Mouse (Mus musculus) liver, adult 2 months (tissue): ENCODE results near the gene Naaladl1. TPM values are rescaled to one million over a fixed set of nuclear protein-coding genes. Genes with fewer than 3 reads are reported as not detected.

Experiments used
- DNase-seq: peaks from one replicate; pipeline ENCODE4 v3.0.0-alpha.2; 2011; ENCODE audit warnings: low read depth, low spot score; ENCODE audit errors: extremely low read depth
- H3K27ac ChIP-seq: fragments of 200-500 bp; replicated peaks from 2 replicates; pipeline ENCODE4 v1.5.1; 2012; ENCODE audit warnings: low read depth, mild to moderate bottlenecking, control low read depth, inconsistent platforms, low read length; ENCODE audit not compliant: insufficient read depth
- H3K27me3 ChIP-seq: fragments of 200-500 bp; 2 replicates; pipeline ENCODE4 v1.6.1; 2012; ENCODE audit warnings: mild to moderate bottlenecking, moderate library complexity, low read length, inconsistent platforms; ENCODE audit not compliant: control insufficient read depth, insufficient read depth
- H3K36me3 ChIP-seq: fragments of 200-500 bp; 2 replicates; pipeline ENCODE4 v1.6.1; 2012; ENCODE audit warnings: low read length, inconsistent platforms; ENCODE audit not compliant: control insufficient read depth, insufficient read depth
- H3K4me1 ChIP-seq: fragments of 200-500 bp; 2 replicates; pipeline ENCODE4 v1.6.1; 2011; ENCODE audit warnings: low read length; ENCODE audit not compliant: control insufficient read depth, insufficient read depth
- H3K4me3 ChIP-seq: fragments of 200-500 bp; 2 replicates; pipeline ENCODE4 v1.5.1; 2011; ENCODE audit warnings: low read depth, mild to moderate bottlenecking, control low read depth, low read length, moderate library complexity; ENCODE audit not compliant: insufficient read depth
- H3K79me2 ChIP-seq: fragments of 200-500 bp; 2 replicates; pipeline ENCODE4 v1.6.1; 2012; ENCODE audit warnings: inconsistent platforms, mild to moderate bottlenecking, low read length, moderate library complexity; ENCODE audit not compliant: control insufficient read depth, insufficient read depth
- H3K9ac ChIP-seq: fragments of 200-500 bp; 2 replicates; pipeline ENCODE4 v1.6.1; 2012; ENCODE audit warnings: low read depth, mild to moderate bottlenecking, control low read depth, inconsistent platforms, low read length
- CTCF ChIP-seq: fragments of 200-500 bp; IDR thresholded peaks from 2 replicates; pipeline ENCODE4 v1.5.1; 2011; ENCODE audit warnings: low read depth, low read length, control low read depth
- POLR2A ChIP-seq: fragments of 200-500 bp; IDR thresholded peaks from 2 replicates; pipeline ENCODE4 v1.6.1; 2011; ENCODE audit warnings: low read length, control low read depth; ENCODE audit not compliant: insufficient read depth; ENCODE audit errors: extremely low read depth
- WGBS: fragments of 180-500 bp; shearing (Covaris S2); methylation state at CpG from one replicate; pipeline ENCODE4 v1.1.7; 2018; 5-methylcytosine and 5-hydroxymethylcytosine counted together
- polyA plus RNA-seq: library from polyadenylated mRNA; depleted of rRNA; stranded (reverse); fragments of >200 nt; gene quantifications from 2 replicates; pipeline ENCODE4 v1.2.3, GENCODE M21; 2012
- total RNA-seq: library from RNA; depleted of rRNA; stranded (reverse); fragments of >200 nt; gene quantifications from 2 replicates; pipeline ENCODE4 v1.2.3, GENCODE M21; 2014

The Naaladl1 gene
- total and polyA plus RNA-seq, 2 experiments, result not detected

GRCm38 (mm10) chr19:6061021-6061533, 44.5 kb upstream of the Naaladl1 start, which contains the start of gene Znhit2:
Znhit2 (plus strand) TSS chr19:6061192.
- under 1% methylated on average over 58 of the region's 58 CpGs for WGBS
- peaks cover 24% of the 10 kb centered on the region for H3K4me1 ChIP-seq
- H3K79me2 ChIP-seq, result no peaks in the 10 kb centered on the region; the same call in 1 of the 2 replicates
- H3K27me3 ChIP-seq, result no peaks in the 10 kb centered on the region
- peak; percentile 89 for DNase-seq
- H3K36me3 ChIP-seq, result peaks cover 2% of the 10 kb centered on the region; the same call in 1 of the 2 replicates
- peak within 1 kb of the TSS; percentile 77 for H3K27ac ChIP-seq
- peak within 1 kb of the TSS; percentile 78 for H3K4me3 ChIP-seq
- H3K9ac ChIP-seq, result peak within 1 kb of the TSS; percentile 86
- TF ChIP-seq POLR2A (peak; percentile 49; the same call in 1 of the 2 replicates), CTCF (no peak)

GRCm38 (mm10) chr19:6061641-6062302, 43.8 kb upstream of the Naaladl1 start:
- Histone ChIP-seq H3K27ac (peak overlapping the region; percentile 77), H3K79me2 (peaks cover 5% of the 10 kb centered on the region; the same call in 1 of the 2 replicates), H3K9ac (peak overlapping the region; percentile 86), H3K27me3 (no peaks in the 10 kb centered on the region), H3K4me1 (peaks cover 28% of the 10 kb centered on the region), H3K36me3 (peaks cover 2% of the 10 kb centered on the region; the same call in 1 of the 2 replicates), H3K4me3 (peak overlapping the region; percentile 78)
- TF ChIP-seq POLR2A (peak; percentile 52; the same call in 1 of the 2 replicates), CTCF (no peak)
- peak; percentile 72 for DNase-seq
- WGBS, result under 1% methylated on average over 44 of the region's 44 CpGs

- Histone ChIP-seq H3K4me1 (peaks cover 28% of the 10 kb centered on the region), H3K27ac (peak overlapping the region; percentile 77), H3K9ac (peak overlapping the region; percentile 86), H3K4me3 (peak overlapping the region; percentile 78), H3K36me3 (peaks cover 2% of the 10 kb centered on the region; the same call in 1 of the 2 replicates), H3K27me3 (no peaks in the 10 kb centered on the region), H3K79me2 (peaks cover 5% of the 10 kb centered on the region; the same call in 1 of the 2 replicates)
- TF ChIP-seq CTCF, result no peak
- TF ChIP-seq POLR2A, result no peak
- peak; percentile 71 for DNase-seq
- WGBS, result 12% methylated on average over 5 of the region's 5 CpGs
Measured at GRCm38 (mm10) chr19:6062418-6062817, 43.2 kb upstream of the Naaladl1 start.

- Histone ChIP-seq H3K27ac (0 out of 2 replicates have a peak overlapping the region, but pooled peaks have one; percentile 77), H3K79me2 (peaks cover 5% of the 10 kb centered on the region; the same call in 1 of the 2 replicates), H3K4me3 (no peak overlapping the region), H3K9ac (peak overlapping the region; percentile 3; the same call in 1 of the 2 replicates), H3K4me1 (peaks cover 30% of the 10 kb centered on the region), H3K36me3 (peaks cover 2% of the 10 kb centered on the region; the same call in 1 of the 2 replicates), H3K27me3 (no peaks in the 10 kb centered on the region)
- no peak for DNase-seq
- WGBS, result 86% methylated on average over 6 of the region's 6 CpGs
- no peak for TF ChIP-seq POLR2A
- TF ChIP-seq CTCF, result no peak
Measured at GRCm38 (mm10) chr19:6063081-6063480, 42.5 kb upstream of the Naaladl1 start.

- peaks cover 24% of the 10 kb centered on the region for H3K4me1 ChIP-seq
- peak overlapping the region; percentile 23; the same call in 1 of the 2 replicates for H3K27ac ChIP-seq
- H3K36me3 ChIP-seq, result no peaks in the 10 kb centered on the region; the same call in 1 of the 2 replicates
- H3K79me2 ChIP-seq, result peaks cover 5% of the 10 kb centered on the region; the same call in 1 of the 2 replicates
- H3K27me3 ChIP-seq, result no peaks in the 10 kb centered on the region
- no peak for TF ChIP-seq CTCF
- TF ChIP-seq POLR2A, result no peak
- H3K4me3 ChIP-seq, result peak overlapping the region; percentile 74; the same call in 1 of the 2 replicates
- 21% methylated on average over 5 of the region's 5 CpGs for WGBS
- no peak for DNase-seq
- H3K9ac ChIP-seq, result peak overlapping the region; percentile 31
Measured at GRCm38 (mm10) chr19:6066571-6066970, 39.0 kb upstream of the Naaladl1 start.
